Mouse (Mus musculus) kidney, embryonic 14.5 days (tissue): ENCODE results near the gene Epb41l2. TPM values are rescaled to one million over a fixed set of nuclear protein-coding genes. Genes with fewer than 3 reads are reported as not detected.
A peak's percentile ranks its signal among the peaks of the same experiment; 100 is the strongest.

Source experiments
- ATAC-seq: fragments of 200-750 bp; cut with Nextera tagmentation; 2 replicates; pipeline ENCODE4 v1.8.0; 2017; ENCODE audit warnings: moderate number of reproducible peaks, mild to moderate bottlenecking, moderate TSS enrichment, moderate library complexity; ENCODE audit not compliant: low FRiP score, low TSS enrichment
- H3K27ac ChIP-seq: fragments of 300-500 bp; sonication (generic); 2 replicates; pipeline ENCODE4 v1.5.1; 2014; ENCODE audit warnings: low read depth, mild to moderate bottlenecking, low read length, moderate library complexity, mixed read lengths
- H3K27me3 ChIP-seq: fragments of 300-500 bp; sonication (generic); 2 replicates; pipeline ENCODE4 v1.6.1; 2014; ENCODE audit warnings: mild to moderate bottlenecking, low read length; ENCODE audit not compliant: control insufficient read depth, insufficient read depth
- H3K36me3 ChIP-seq: fragments of 300-500 bp; sonication (generic); 2 replicates; pipeline ENCODE4 v1.6.1; 2014; ENCODE audit warnings: low read length, mixed read lengths; ENCODE audit not compliant: control insufficient read depth, insufficient read depth
- H3K4me1 ChIP-seq: fragments of 300-500 bp; sonication (generic); 2 replicates; pipeline ENCODE4 v1.6.1; 2014; ENCODE audit warnings: low read length, mixed read lengths; ENCODE audit not compliant: control insufficient read depth, insufficient read depth
- H3K4me2 ChIP-seq: fragments of 300-500 bp; sonication (generic); replicated peaks from 2 replicates; pipeline ENCODE4 v1.6.1; 2014; ENCODE audit warnings: low read depth, mild to moderate bottlenecking, low read length
- H3K4me3 ChIP-seq: fragments of 300-500 bp; sonication (generic); 2 replicates; pipeline ENCODE4 v1.5.1; 2014; ENCODE audit warnings: mild to moderate bottlenecking, low read length
- H3K9ac ChIP-seq: fragments of 300-500 bp; sonication (generic); 2 replicates; pipeline ENCODE4 v1.6.1; 2014; ENCODE audit warnings: low read depth, mild to moderate bottlenecking, low read length, moderate library complexity
- H3K9me3 ChIP-seq: fragments of 300-500 bp; sonication (generic); 2 replicates; pipeline ENCODE4 v1.6.1; 2016; ENCODE audit warnings: low read length; ENCODE audit not compliant: control insufficient read depth
- WGBS: fragments of 180-500 bp; shearing (Covaris S2); extraction: QIAGEN DNeasy Blood & Tissue Kit; methylation state at CpG from one replicate; pipeline ENCODE4 v1.1.7; 2014; 5-methylcytosine and 5-hydroxymethylcytosine counted together
- polyA plus RNA-seq: library from polyadenylated mRNA; unstranded; fragments of >200 nt; fragmentation: Nextera tagmentation; extraction: Ambion mirVana; gene quantifications from 2 replicates; pipeline ENCODE4 v1.2.1, GENCODE M21; 2014

The Epb41l2 gene
- polyA plus RNA-seq, 1 experiment from 2014 or later = 66.4 TPM

DNA sequence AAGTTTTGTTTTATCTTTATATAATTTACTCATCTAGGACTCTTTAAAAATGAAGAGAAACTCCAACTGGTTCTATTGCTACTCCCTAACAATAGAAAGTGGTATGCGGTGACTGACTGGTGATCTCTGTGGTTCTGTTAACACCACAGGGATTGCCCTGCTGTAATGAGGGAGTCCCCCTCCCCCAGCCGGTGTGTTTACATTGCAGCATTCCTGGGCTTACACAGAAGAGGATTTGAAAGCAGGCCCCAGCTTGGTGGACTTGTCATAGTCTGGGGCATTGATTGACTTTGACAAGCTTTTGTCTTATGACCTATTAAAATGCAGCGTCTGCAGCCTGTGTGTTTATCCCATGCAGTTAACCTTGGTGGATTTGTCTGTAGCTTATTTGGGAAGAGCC, 73.9 kb downstream of the Epb41l2 start:
- WGBS = 26% methylated on average over 3 of the region's 3 CpGs
- H3K9me3 ChIP-seq = no peaks in the 10 kb centered on the region
- no peak overlapping the region for H3K27ac ChIP-seq
- H3K36me3 ChIP-seq = no peaks in the 10 kb centered on the region
- H3K4me3 ChIP-seq = no peak overlapping the region
- no peaks in the 10 kb centered on the region for H3K27me3 ChIP-seq
- H3K4me1 ChIP-seq = peaks cover 10% of the 10 kb centered on the region; the same call in 1 of the 2 replicates
- no peak for ATAC-seq
- no peak overlapping the region for H3K9ac ChIP-seq
- no peak overlapping the region for H3K4me2 ChIP-seq

DNA sequence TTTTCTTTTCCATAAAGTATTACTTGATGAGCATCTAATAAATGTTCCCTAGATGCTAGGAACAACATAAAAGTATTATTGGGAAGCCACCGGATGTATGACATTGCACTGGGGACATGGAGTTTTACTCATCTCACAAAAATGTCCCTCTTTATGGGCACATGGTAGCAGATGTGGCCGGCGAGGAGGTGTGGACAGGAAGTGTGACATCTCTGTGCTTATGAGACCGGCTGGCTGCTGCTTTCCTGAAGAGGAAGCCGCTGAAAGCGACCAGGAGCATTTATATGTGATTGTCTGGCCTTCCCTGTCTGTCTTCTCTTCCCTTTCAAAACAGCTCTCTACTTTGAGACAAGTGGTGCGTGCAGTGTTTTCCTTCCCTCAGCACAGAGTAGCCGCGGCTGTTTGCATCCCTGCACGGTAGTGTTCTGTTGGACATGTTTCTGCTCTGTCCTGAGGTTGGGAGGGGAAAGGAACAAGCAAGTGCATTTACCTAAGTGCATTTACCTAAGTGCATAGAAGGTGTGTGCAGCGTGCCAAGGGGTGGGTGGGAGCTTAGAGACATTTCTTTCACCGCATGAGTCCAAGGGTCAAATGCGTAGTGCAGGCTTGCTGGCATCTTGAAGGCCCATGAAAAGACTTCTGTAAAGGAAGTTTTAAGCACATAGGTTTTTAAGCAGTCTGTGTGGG, 74.9 kb downstream of the Epb41l2 start:
- H3K4me3 ChIP-seq = no peak overlapping the region
- no peaks in the 10 kb centered on the region for H3K9me3 ChIP-seq
- H3K27ac ChIP-seq = peak overlapping the region; percentile 57; the same call in 1 of the 2 replicates
- no peak overlapping the region for H3K9ac ChIP-seq
- no peaks in the 10 kb centered on the region for H3K27me3 ChIP-seq
- peak; percentile 44; the same call in 1 of the 2 replicates for ATAC-seq
- WGBS = 47% methylated on average over 13 of the region's 13 CpGs
- H3K4me2 ChIP-seq = no peak overlapping the region
- peaks cover 10% of the 10 kb centered on the region; the same call in 1 of the 2 replicates for H3K4me1 ChIP-seq
- H3K36me3 ChIP-seq = no peaks in the 10 kb centered on the region

DNA sequence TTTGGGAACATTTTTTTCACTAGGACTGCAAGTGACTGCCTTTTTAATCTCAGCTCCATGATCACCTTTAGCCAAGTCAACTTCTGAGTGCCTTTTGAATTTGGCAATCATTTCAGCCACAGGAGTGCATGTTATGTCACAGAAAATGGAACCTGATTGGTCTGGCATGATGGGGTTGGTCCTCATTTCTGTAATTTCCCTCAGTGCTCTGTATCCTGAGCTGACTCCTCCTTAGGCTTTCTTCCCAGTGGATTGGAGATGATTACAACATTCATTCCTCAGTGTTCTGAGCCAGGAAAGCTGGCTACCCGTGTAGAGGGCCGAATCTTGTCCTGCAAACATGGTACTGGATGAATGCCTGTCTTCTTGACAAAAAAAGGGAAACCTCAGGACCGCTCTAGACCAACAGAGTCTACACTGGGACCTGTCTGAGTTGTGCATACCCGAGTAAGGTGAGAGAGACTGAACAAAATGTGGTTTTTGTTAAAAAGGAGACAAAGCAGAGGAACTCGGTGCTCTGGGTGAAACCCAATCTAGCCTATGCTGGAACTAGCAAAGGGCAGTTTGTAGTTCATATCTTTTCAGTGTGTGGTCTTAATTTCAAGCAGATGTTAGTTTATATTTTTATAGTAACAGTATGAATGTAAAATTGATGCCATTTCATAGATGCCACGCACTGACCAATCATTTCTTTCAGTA, 77.3 kb downstream of the Epb41l2 start:
- no peak overlapping the region for H3K4me3 ChIP-seq
- H3K27me3 ChIP-seq = no peaks in the 10 kb centered on the region
- H3K27ac ChIP-seq = no peak overlapping the region
- H3K4me1 ChIP-seq = peaks cover 6% of the 10 kb centered on the region; the same call in 1 of the 2 replicates
- no peaks in the 10 kb centered on the region for H3K36me3 ChIP-seq
- no peak overlapping the region for H3K4me2 ChIP-seq
- no peak for ATAC-seq
- 77% methylated on average over 6 of the region's 6 CpGs for WGBS
- H3K9ac ChIP-seq = no peak overlapping the region
- H3K9me3 ChIP-seq = no peaks in the 10 kb centered on the region

DNA sequence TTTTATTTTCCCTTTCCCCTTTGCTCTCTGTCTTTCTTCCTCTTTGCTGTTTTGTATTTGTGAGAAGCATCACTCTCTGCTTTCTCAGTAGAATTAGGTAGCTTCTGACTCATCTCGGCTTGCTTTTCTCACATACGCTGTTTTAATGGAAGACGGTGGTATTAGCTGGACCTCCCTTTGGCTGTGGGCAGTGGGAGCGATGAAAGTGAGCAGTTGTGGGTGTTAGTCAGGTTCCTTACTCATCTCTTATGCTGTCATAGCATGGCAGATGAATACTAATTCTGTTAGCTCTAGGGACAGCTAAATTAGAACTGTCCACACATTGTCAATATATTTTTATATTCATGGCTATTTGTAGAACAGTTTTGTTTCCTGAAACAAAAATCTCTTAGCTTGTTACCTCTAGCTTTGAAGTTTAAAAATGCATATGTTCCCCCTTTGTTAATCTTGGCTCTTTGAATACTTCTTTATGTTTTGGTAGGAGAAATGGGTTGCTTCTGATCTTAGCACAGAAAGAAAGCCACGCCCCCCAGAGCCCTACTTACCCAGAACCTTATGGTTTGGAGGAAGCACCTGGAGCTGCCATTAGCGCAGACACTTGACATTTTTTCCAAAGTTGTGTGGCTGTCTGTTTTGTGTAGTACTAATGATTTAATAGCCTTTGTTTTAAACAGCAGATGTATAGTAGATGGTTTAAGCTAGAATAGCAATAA, 78.1 kb downstream of the Epb41l2 start:
- Histone ChIP-seq H3K9ac (no peak overlapping the region), H3K9me3 (no peaks in the 10 kb centered on the region), H3K27me3 (no peaks in the 10 kb centered on the region), H3K27ac (no peak overlapping the region), H3K4me1 (no peaks in the 10 kb centered on the region), H3K4me3 (no peak overlapping the region), H3K4me2 (no peak overlapping the region), H3K36me3 (no peaks in the 10 kb centered on the region)
- ATAC-seq = no peak
- WGBS = 84% methylated on average over 6 of the region's 6 CpGs

DNA sequence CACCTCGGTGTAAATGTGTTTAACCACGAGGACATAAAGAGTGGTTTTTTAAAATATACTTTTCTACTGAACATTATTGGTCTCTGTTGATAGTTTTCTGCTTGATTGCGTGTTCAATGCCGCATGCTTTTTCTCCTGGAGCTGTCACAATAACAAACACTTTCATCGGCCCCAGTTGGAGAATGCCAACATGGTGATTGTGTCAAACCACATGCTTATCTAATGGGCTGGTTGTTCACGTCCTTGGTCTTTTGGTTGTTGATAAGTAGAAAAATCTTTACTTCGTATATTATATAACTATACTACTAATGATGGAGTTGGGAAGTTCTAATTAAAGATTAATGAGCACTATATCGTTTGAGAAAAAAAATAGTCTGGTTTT, 78.7 kb downstream of the Epb41l2 start:
- Histone ChIP-seq H3K9me3 (no peaks in the 10 kb centered on the region), H3K36me3 (no peaks in the 10 kb centered on the region), H3K27me3 (no peaks in the 10 kb centered on the region), H3K4me1 (no peaks in the 10 kb centered on the region), H3K4me2 (no peak overlapping the region), H3K27ac (no peak overlapping the region), H3K9ac (no peak overlapping the region), H3K4me3 (no peak overlapping the region)
- no peak for ATAC-seq
- 81% methylated on average over 8 of the region's 8 CpGs for WGBS

DNA sequence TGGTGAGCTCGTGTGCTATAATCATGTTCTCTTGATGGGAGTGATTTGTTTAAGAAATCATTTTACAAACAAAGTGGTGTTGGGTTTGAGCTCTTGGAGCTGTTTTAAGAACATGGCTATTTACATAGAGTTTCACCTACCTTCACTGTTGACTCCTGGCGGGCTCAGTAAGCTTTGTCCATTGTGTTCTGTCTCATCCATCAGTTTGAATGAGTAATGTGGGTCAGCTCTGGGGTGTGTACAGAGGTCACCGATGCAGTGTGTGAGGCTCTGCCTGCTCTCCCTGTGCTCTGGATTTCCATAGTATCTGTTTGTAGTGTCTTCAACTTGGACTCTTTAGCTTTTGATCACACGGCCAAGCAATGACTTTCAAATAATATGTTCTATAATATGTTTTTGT, 79.6 kb downstream of the Epb41l2 start:
- Histone ChIP-seq H3K36me3 (peaks cover 6% of the 10 kb centered on the region; the same call in 1 of the 2 replicates), H3K9ac (no peak overlapping the region), H3K4me3 (no peak overlapping the region), H3K4me2 (no peak overlapping the region), H3K9me3 (no peaks in the 10 kb centered on the region), H3K4me1 (no peaks in the 10 kb centered on the region), H3K27me3 (no peaks in the 10 kb centered on the region), H3K27ac (no peak overlapping the region)
- ATAC-seq = no peak
- WGBS = 72% methylated on average over 4 of the region's 4 CpGs

DNA sequence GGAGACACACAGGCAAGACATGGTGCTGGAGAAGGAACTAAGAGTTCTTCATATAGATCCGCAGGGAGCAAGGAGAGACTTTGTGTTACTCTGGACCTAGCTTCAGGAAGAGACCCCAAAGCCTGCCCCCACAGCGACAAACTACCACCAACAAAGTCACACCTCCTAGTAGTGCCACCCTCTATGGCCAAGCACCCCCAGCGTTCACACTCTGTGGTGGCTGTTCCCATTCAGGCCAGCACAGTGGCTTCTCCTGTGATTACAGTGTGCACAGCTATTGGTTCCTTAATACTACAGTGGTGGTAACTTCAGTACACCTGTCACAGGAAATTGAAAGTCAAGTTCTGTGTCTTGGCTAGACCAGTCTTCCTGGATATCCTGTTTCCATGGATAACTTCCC, 80.3 kb downstream of the Epb41l2 start:
- Histone ChIP-seq H3K36me3 (peaks cover 13% of the 10 kb centered on the region; the same call in 1 of the 2 replicates), H3K9me3 (no peaks in the 10 kb centered on the region), H3K4me3 (no peak overlapping the region), H3K27me3 (no peaks in the 10 kb centered on the region), H3K27ac (no peak overlapping the region), H3K9ac (no peak overlapping the region), H3K4me2 (no peak overlapping the region), H3K4me1 (no peaks in the 10 kb centered on the region)
- no peak for ATAC-seq
- WGBS = 84% methylated on average over 3 of the region's 3 CpGs

DNA sequence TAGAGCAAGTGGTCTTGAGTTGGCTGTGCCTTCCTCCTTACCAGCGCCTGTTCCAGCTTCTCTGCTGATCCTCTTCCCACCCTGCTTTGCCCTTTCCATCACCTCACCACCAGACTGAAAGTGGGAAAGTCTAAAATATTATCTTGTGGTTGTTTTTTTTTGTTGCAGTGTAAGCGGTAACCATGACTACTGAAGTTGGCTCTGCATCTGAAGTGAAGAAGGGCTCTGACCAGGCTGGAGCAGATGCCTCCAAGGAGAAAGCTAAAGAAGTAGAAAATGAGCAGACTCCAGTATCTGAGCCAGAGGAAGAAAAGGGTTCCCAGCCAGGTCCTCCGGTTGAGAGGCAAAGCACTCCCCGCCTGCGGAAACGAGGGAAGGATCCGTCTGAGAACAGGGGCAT, 81.8 kb downstream of the Epb41l2 start:
- no peaks in the 10 kb centered on the region for H3K27me3 ChIP-seq
- no peaks in the 10 kb centered on the region for H3K9me3 ChIP-seq
- 92% methylated on average over 7 of the region's 7 CpGs for WGBS
- ATAC-seq = no peak
- no peak overlapping the region for H3K4me3 ChIP-seq
- no peak overlapping the region for H3K9ac ChIP-seq
- H3K4me1 ChIP-seq = no peaks in the 10 kb centered on the region
- no peak overlapping the region for H3K4me2 ChIP-seq
- H3K27ac ChIP-seq = no peak overlapping the region
- peaks cover 16% of the 10 kb centered on the region; the same call in 1 of the 2 replicates for H3K36me3 ChIP-seq

DNA sequence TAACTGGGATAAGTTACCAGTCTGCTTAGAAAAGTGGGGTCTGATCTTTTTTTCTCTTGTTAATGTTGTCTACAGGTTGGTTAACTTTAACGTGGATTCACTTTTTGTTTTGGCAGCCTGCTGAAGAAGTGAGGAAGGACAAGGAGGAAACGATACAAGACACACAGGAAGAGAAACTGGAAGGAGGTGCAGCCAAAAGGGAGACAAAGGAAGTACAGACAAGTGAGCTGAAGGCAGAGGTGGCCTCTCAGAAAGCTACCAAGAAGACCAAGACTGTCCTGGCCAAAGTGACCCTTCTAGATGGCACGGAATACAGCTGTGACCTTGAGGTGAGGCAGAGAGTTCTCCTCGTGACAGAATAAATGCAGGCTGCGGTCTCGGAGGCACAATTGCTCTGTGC, 84.0 kb downstream of the Epb41l2 start:
- Histone ChIP-seq H3K4me1 (peaks cover 10% of the 10 kb centered on the region; the same call in 1 of the 2 replicates), H3K9ac (no peak overlapping the region), H3K36me3 (peaks cover 16% of the 10 kb centered on the region; the same call in 1 of the 2 replicates), H3K27me3 (no peaks in the 10 kb centered on the region), H3K27ac (no peak overlapping the region), H3K9me3 (no peaks in the 10 kb centered on the region), H3K4me2 (no peak overlapping the region), H3K4me3 (no peak overlapping the region)
- ATAC-seq = no peak
- 78% methylated on average over 6 of the region's 6 CpGs for WGBS
